Comparison of ENCODE assay signal across 19 mouse cellular contexts in genomic region chr11:101110708-101111107, GRCm38 (mm10). TPM values are rescaled to one million over a fixed set of nuclear protein-coding genes. Genes with fewer than 3 reads are reported as not detected.
A peak's percentile ranks its signal among the peaks of the same experiment; 100 is the strongest.
DNase-seq lines count a peak whose midpoint lies in the region; ATAC-seq and TF ChIP-seq lines count a peak whose summit lies in the region.
"Had no signal": no experiment of that assay in that cellular context is flagged by ENCODE, and none has a peak within 500 bp of the region (broad histone marks: within the 10 kb centered on the region; RNA-seq: fewer than 3 reads in every experiment).

No protein-coding gene starts in this region.

- no peaks in the 10 kb centered on the region for H3K9me3 ChIP-seq in intestine, embryonic 15.5 days
- no peaks in the 10 kb centered on the region for H3K9me3 ChIP-seq in intestine, embryonic 16.5 days (ENCODE audit: control insufficient read depth, low read length)
- peaks cover 13% of the 10 kb centered on the region for H3K9me3 ChIP-seq in CH12.LX (replicated peaks; ENCODE audit: low read length)
- no peaks in the 10 kb centered on the region for H3K9me3 ChIP-seq in stomach, postnatal 0 days (ENCODE audit: control insufficient read depth, low read length)
- H3K9me3 ChIP-seq in forebrain, embryonic 10.5 days, result no peaks in the 10 kb centered on the region
- H3K9me3 ChIP-seq: hindbrain, embryonic 15.5 days had no signal

- no peaks in the 10 kb centered on the region; the same call in 1 of the 2 replicates for H3K36me3 ChIP-seq in intestine, embryonic 15.5 days
- no peaks in the 10 kb centered on the region for H3K36me3 ChIP-seq in intestine, embryonic 16.5 days (ENCODE audit: control insufficient read depth, insufficient read depth, low read length)
- H3K36me3 ChIP-seq in CH12.LX (replicated peaks in 1 of 2; ENCODE audit: control insufficient read depth in 1 of 2, insufficient read depth in 1 of 2, low read length in 1 of 2), result peaks cover 18 to 62% of the 10 kb centered on the region in 2 experiments
- H3K36me3 ChIP-seq in stomach, postnatal 0 days (ENCODE audit: control insufficient read depth, insufficient read depth, low read length), result peaks cover 3% of the 10 kb centered on the region; the same call in 1 of the 2 replicates
- H3K36me3 ChIP-seq in forebrain, embryonic 10.5 days (replicated peaks), result peaks cover 33% of the 10 kb centered on the region
- H3K36me3 ChIP-seq: hindbrain, embryonic 15.5 days had no signal

- no peak overlapping the region for H3K9ac ChIP-seq in intestine, embryonic 15.5 days
- H3K9ac ChIP-seq in intestine, embryonic 16.5 days (ENCODE audit: low read depth, low read length), result no peak overlapping the region
- peak overlapping the region; percentile 46 for H3K9ac ChIP-seq in CH12.LX (ENCODE audit: insufficient read depth, low read depth)
- H3K9ac ChIP-seq in stomach, postnatal 0 days (ENCODE audit: low read length), result no peak overlapping the region
- H3K9ac ChIP-seq: forebrain, postnatal 0 days; hindbrain, embryonic 15.5 days had no signal

- 48% methylated on average over 5 of the region's 5 CpGs for WGBS in intestine, embryonic 15.5 days
- 46% methylated on average over 5 of the region's 5 CpGs for WGBS in intestine, embryonic 16.5 days
- WGBS in stomach, postnatal 0 days, result 39% methylated on average over 5 of the region's 5 CpGs
- WGBS in forebrain, embryonic 10.5 days, result 71% methylated on average over 5 of the region's 5 CpGs

- dilution Hi-C loops in CH12.LX (cut with MboI; ENCODE audit: extremely low pct_ligation_motif_present, extremely low pct_unique_long_range_greater_than_20kb, low sequenced_read_pairs), result no loop called here

- in situ Hi-C loops in CH12.LX (cut with MboI; ENCODE audit: low pct_ligation_motif_present, low pct_unique_long_range_greater_than_20kb, low sequenced_read_pairs), result no loop called here

- no peak for DNase-seq in CH12.LX (ENCODE audit: extremely low read depth)
- no peak for DNase-seq in stomach, postnatal 0 days (ENCODE audit: low spot score)
- no peak for DNase-seq in forebrain, embryonic 10.5 days (ENCODE audit: extremely low spot score, low spot score)
- DNase-seq: adrenal gland, adult 8-10 months; adrenal gland, postnatal 25 days; cerebellum, adult 18-20 months; cerebellum, adult 9-10 months; cerebellum, postnatal 14 days; forebrain, postnatal 0 days; gastrocnemius, postnatal 25 days had no signal

- TF ChIP-seq EP300 in CH12.LX (IDR thresholded peaks at IDR 0.05; ENCODE audit: low read length), result 0 out of 2 replicates have a peak, but pooled peaks have one; percentile 22
- no peak for TF ChIP-seq EP300 in stomach, postnatal 0 days (optimal IDR thresholded peaks at IDR 0.05)

- no peaks in the 10 kb centered on the region for H3K27me3 ChIP-seq in intestine, embryonic 15.5 days (replicated peaks)
- H3K27me3 ChIP-seq in intestine, embryonic 16.5 days (replicated peaks; ENCODE audit: control insufficient read depth, insufficient read depth, low read length), result no peaks in the 10 kb centered on the region
- H3K27me3 ChIP-seq in CH12.LX (replicated peaks), result no peaks in the 10 kb centered on the region
- no peaks in the 10 kb centered on the region for H3K27me3 ChIP-seq in stomach, postnatal 0 days (ENCODE audit: control insufficient read depth, insufficient read depth, low read length)
- H3K27me3 ChIP-seq in forebrain, embryonic 10.5 days (ENCODE audit: poor library complexity, severe bottlenecking), result no peaks in the 10 kb centered on the region
- H3K27me3 ChIP-seq: hindbrain, embryonic 15.5 days had no signal

- H3K4me1 ChIP-seq in intestine, embryonic 15.5 days (replicated peaks), result peaks cover 2% of the 10 kb centered on the region; the same call in 1 of the 2 replicates
- peaks cover 3% of the 10 kb centered on the region; the same call in 1 of the 2 replicates for H3K4me1 ChIP-seq in intestine, embryonic 16.5 days (ENCODE audit: control insufficient read depth, insufficient read depth, low read length)
- peaks cover 12 to 61% of the 10 kb centered on the region in 2 experiments; a peak in 3 of 4 replicates for H3K4me1 ChIP-seq in CH12.LX (ENCODE audit: control insufficient read depth in 1 of 2, insufficient read depth in 2 of 2)
- peaks cover 8% of the 10 kb centered on the region for H3K4me1 ChIP-seq in brown adipose tissue, adult 24 weeks (ENCODE audit: control insufficient read depth, insufficient read depth, insufficient read length, low read length)
- no peaks in the 10 kb centered on the region; the same call in 1 of the 2 replicates for H3K4me1 ChIP-seq in stomach, postnatal 0 days (replicated peaks; ENCODE audit: control insufficient read depth, insufficient read depth)
- peaks cover 5% of the 10 kb centered on the region for H3K4me1 ChIP-seq in forebrain, embryonic 10.5 days

- TF ChIP-seq RAD21 in CH12.LX (IDR thresholded peaks at IDR 0.05; ENCODE audit: low read depth, low read length), result no peak

- H3K27ac ChIP-seq in intestine, embryonic 15.5 days, result no peak overlapping the region
- no peak overlapping the region for H3K27ac ChIP-seq in intestine, embryonic 16.5 days (ENCODE audit: low read length)
- peak overlapping the region; percentile 76 for H3K27ac ChIP-seq in CH12.LX (ENCODE audit: insufficient read depth, low read depth)
- peak overlapping the region; percentile 49 for H3K27ac ChIP-seq in brown adipose tissue, adult 24 weeks (replicated peaks; ENCODE audit: low read depth, low read length)
- H3K27ac ChIP-seq in stomach, postnatal 0 days (replicated peaks), result 0 out of 2 replicates have a peak overlapping the region, but pooled peaks have one; percentile 13
- no peak overlapping the region for H3K27ac ChIP-seq in forebrain, embryonic 10.5 days
- H3K27ac ChIP-seq: hindbrain, embryonic 10.5 days; hindbrain, embryonic 15.5 days had no signal

- 0 out of 2 replicates have a peak, but pooled peaks have one; percentile 36 for ATAC-seq in intestine, embryonic 15.5 days
- ATAC-seq in intestine, embryonic 16.5 days, result no peak; the same call in 1 of the 2 replicates
- ATAC-seq in stomach, postnatal 0 days (ENCODE audit: low FRiP score, low TSS enrichment), result no peak
- ATAC-seq: activated CD4-positive, CD25-positive, alpha-beta regulatory T cell, adult 4 months; CD4-positive, CD25-positive, alpha-beta regulatory T cell, adult 4 months; forebrain, embryonic 14.5 days; forebrain, postnatal 0 days had no signal

- no peak for TF ChIP-seq CTCF in CH12.LX (conservative IDR thresholded peaks at IDR 0.05 in 1 of 2, IDR thresholded peaks at IDR 0.05 in 1 of 2; ENCODE audit: low read depth in 2 of 2, low read length in 2 of 2)
- no peak for TF ChIP-seq CTCF in stomach, postnatal 0 days (IDR thresholded peaks at IDR 0.05; ENCODE audit: low read depth)

- H3K4me3 ChIP-seq in intestine, embryonic 15.5 days (replicated peaks), result no peak overlapping the region
- no peak overlapping the region for H3K4me3 ChIP-seq in intestine, embryonic 16.5 days (ENCODE audit: low read length)
- H3K4me3 ChIP-seq in CH12.LX (replicated peaks in 1 of 3; ENCODE audit: low read depth in 2 of 3, low read length in 2 of 3, poor library complexity in 1 of 3), result no peak overlapping the region
- no peak overlapping the region for H3K4me3 ChIP-seq in brown adipose tissue, adult 24 weeks (ENCODE audit: insufficient read depth, low read depth, low read length)
- no peak overlapping the region for H3K4me3 ChIP-seq in stomach, postnatal 0 days (ENCODE audit: low read depth, low read length)
- no peak overlapping the region for H3K4me3 ChIP-seq in forebrain, embryonic 10.5 days
- H3K4me3 ChIP-seq: hindbrain, embryonic 10.5 days; hindbrain, embryonic 15.5 days had no signal

- TF ChIP-seq POLR2A in CH12.LX (IDR thresholded peaks at IDR 0.05; ENCODE audit: low read depth, low read length), result no peak

- peaks cover 91% of the 10 kb centered on the region for H3K79me2 ChIP-seq in CH12.LX (replicated peaks; ENCODE audit: control insufficient read depth, extremely low read depth, insufficient read depth, poor library complexity, severe bottlenecking)

- H3K4me2 ChIP-seq in intestine, embryonic 15.5 days (replicated peaks), result no peak overlapping the region
- no peak overlapping the region for H3K4me2 ChIP-seq in intestine, embryonic 16.5 days (ENCODE audit: low read depth, low read length)
- H3K4me2 ChIP-seq in CH12.LX (ENCODE audit: insufficient read depth, low read depth, poor library complexity, severe bottlenecking), result peak overlapping the region; percentile 70
- no peak overlapping the region for H3K4me2 ChIP-seq in stomach, postnatal 0 days (replicated peaks; ENCODE audit: low read depth)
- H3K4me2 ChIP-seq: heart, embryonic 11.5 days; hindbrain, embryonic 15.5 days had no signal

RNA-seq across cellular contexts. Expression of gene Retreg3, which starts 9.0 kb away (rescaled TPM):
- polyA plus RNA-seq in intestine, embryonic 15.5 days (2015; fragmentation: Nextera tagmentation; extraction: Ambion mirVana), result 17.0 and 17.2 TPM in 2 replicates
- 12.6 and 13.2 TPM in 2 replicates for polyA plus RNA-seq in intestine, embryonic 16.5 days (2015; fragmentation: Nextera tagmentation; extraction: Ambion mirVana)
- total RNA-seq in CH12.LX (2012; rRNA removed) (46.5 and 48.2 TPM in 2 replicates), CH12.LX (2014; rRNA removed) (50.3 and 55.9 TPM in 2 replicates)
- 53.6 and 54.3 TPM in 2 replicates for polyA plus RNA-seq in CH12.LX (2012; ENCODE audit: insufficient read length, low read depth)
- polyA plus RNA-seq in brown adipose tissue, adult 24 weeks (2012; ENCODE audit: insufficient read depth, insufficient read length, missing spikeins), result 43.7 and 49.6 TPM in 2 replicates
- 16.1 and 17.9 TPM in 2 replicates for polyA plus RNA-seq in stomach, postnatal 0 days (2015; fragmentation: Nextera tagmentation; extraction: Ambion mirVana)
- 14.6 and 15.5 TPM in 2 replicates for polyA plus RNA-seq in forebrain, embryonic 10.5 days (2016; fragmentation: Nextera tagmentation; extraction: Ambion mirVana)

RNA-seq across cellular contexts. Expression of gene Tubg1, which starts 9.0 kb away (rescaled TPM):
- polyA plus RNA-seq in intestine, embryonic 15.5 days (2015; fragmentation: Nextera tagmentation; extraction: Ambion mirVana), result 58.7 and 59.2 TPM in 2 replicates
- 51.0 and 56.3 TPM in 2 replicates for polyA plus RNA-seq in intestine, embryonic 16.5 days (2015; fragmentation: Nextera tagmentation; extraction: Ambion mirVana)
- 108 and 116 TPM in 2 replicates for total RNA-seq in CH12.LX (2012; rRNA removed)
- total RNA-seq in CH12.LX (2014; rRNA removed), result 53.7 and 57.4 TPM in 2 replicates
- 182 and 190 TPM in 2 replicates for polyA plus RNA-seq in CH12.LX (2012; ENCODE audit: insufficient read length, low read depth)
- polyA plus RNA-seq in brown adipose tissue, adult 24 weeks (2012; ENCODE audit: insufficient read depth, insufficient read length, missing spikeins), result 46.6 and 49.2 TPM in 2 replicates
- 29.7 and 29.8 TPM in 2 replicates for polyA plus RNA-seq in stomach, postnatal 0 days (2015; fragmentation: Nextera tagmentation; extraction: Ambion mirVana)
- 143 and 145 TPM in 2 replicates for polyA plus RNA-seq in forebrain, embryonic 10.5 days (2016; fragmentation: Nextera tagmentation; extraction: Ambion mirVana)

RNA-seq across cellular contexts. Expression of gene Psmc3ip, which starts 15.5 kb away (rescaled TPM):
- polyA plus RNA-seq in intestine, embryonic 15.5 days (2015; fragmentation: Nextera tagmentation; extraction: Ambion mirVana), result 22.6 and 23.4 TPM in 2 replicates
- 15.0 and 18.1 TPM in 2 replicates for polyA plus RNA-seq in intestine, embryonic 16.5 days (2015; fragmentation: Nextera tagmentation; extraction: Ambion mirVana)
- total RNA-seq in CH12.LX (2012; rRNA removed), result 63.7 and 106 TPM in 2 replicates
- total RNA-seq in CH12.LX (2014; rRNA removed), result 85.9 and 106 TPM in 2 replicates
- polyA plus RNA-seq in CH12.LX (2012; ENCODE audit: insufficient read length, low read depth), result 89.9 and 114 TPM in 2 replicates
- 1.7 and 3.6 TPM in 2 replicates for polyA plus RNA-seq in brown adipose tissue, adult 24 weeks (2012; ENCODE audit: insufficient read depth, insufficient read length, missing spikeins)
- polyA plus RNA-seq in stomach, postnatal 0 days (2015; fragmentation: Nextera tagmentation; extraction: Ambion mirVana), result 10.6 and 11.8 TPM in 2 replicates
- polyA plus RNA-seq in forebrain, embryonic 10.5 days (2016; fragmentation: Nextera tagmentation; extraction: Ambion mirVana), result 78.1 and 96.4 TPM in 2 replicates

RNA-seq across cellular contexts. Expression of gene Mlx, which starts 23.6 kb away (rescaled TPM):
- 65.0 and 65.4 TPM in 2 replicates for polyA plus RNA-seq in intestine, embryonic 15.5 days (2015; fragmentation: Nextera tagmentation; extraction: Ambion mirVana)
- 78.6 and 87.5 TPM in 2 replicates for polyA plus RNA-seq in intestine, embryonic 16.5 days (2015; fragmentation: Nextera tagmentation; extraction: Ambion mirVana)
- total RNA-seq in CH12.LX (2012; rRNA removed) (45.2 and 63.0 TPM in 2 replicates), CH12.LX (2014; rRNA removed) (93.1 and 116 TPM in 2 replicates)
- 43.3 and 51.5 TPM in 2 replicates for polyA plus RNA-seq in CH12.LX (2012; ENCODE audit: insufficient read length, low read depth)
- 55.0 and 67.5 TPM in 2 replicates for polyA plus RNA-seq in brown adipose tissue, adult 24 weeks (2012; ENCODE audit: insufficient read depth, insufficient read length, missing spikeins)
- polyA plus RNA-seq in stomach, postnatal 0 days (2015; fragmentation: Nextera tagmentation; extraction: Ambion mirVana), result 42.3 and 42.4 TPM in 2 replicates
- polyA plus RNA-seq in forebrain, embryonic 10.5 days (2016; fragmentation: Nextera tagmentation; extraction: Ambion mirVana), result 37.3 and 41.1 TPM in 2 replicates

RNA-seq across cellular contexts. Expression of gene Coasy, which starts 28.3 kb away (rescaled TPM):
- polyA plus RNA-seq in intestine, embryonic 15.5 days (2015; fragmentation: Nextera tagmentation; extraction: Ambion mirVana), result 41.8 and 43.9 TPM in 2 replicates
- 44.4 and 47.1 TPM in 2 replicates for polyA plus RNA-seq in intestine, embryonic 16.5 days (2015; fragmentation: Nextera tagmentation; extraction: Ambion mirVana)
- total RNA-seq in CH12.LX (2012; rRNA removed) (74.9 and 78.9 TPM in 2 replicates), CH12.LX (2014; rRNA removed) (60.4 and 66.1 TPM in 2 replicates)
- polyA plus RNA-seq in CH12.LX (2012; ENCODE audit: insufficient read length, low read depth), result 56.6 and 63.4 TPM in 2 replicates
- polyA plus RNA-seq in brown adipose tissue, adult 24 weeks (2012; ENCODE audit: insufficient read depth, insufficient read length, missing spikeins), result 98.3 and 102 TPM in 2 replicates
- polyA plus RNA-seq in stomach, postnatal 0 days (2015; fragmentation: Nextera tagmentation; extraction: Ambion mirVana), result 26.4 and 26.8 TPM in 2 replicates
- 51.4 and 53.3 TPM in 2 replicates for polyA plus RNA-seq in forebrain, embryonic 10.5 days (2016; fragmentation: Nextera tagmentation; extraction: Ambion mirVana)

Comparison
In these comparisons a context has a peak if more than half of its experiments do, and no peak if none do; other contexts are left out.
1. H3K27ac ChIP-seq: peak in CH12.LX (single experiment), brown adipose tissue, adult 24 weeks (single experiment) and stomach, postnatal 0 days (single experiment); none in intestine, embryonic 15.5 days (single experiment), intestine, embryonic 16.5 days (single experiment) and forebrain, embryonic 10.5 days (single experiment).